Mouse (Mus musculus) embryonic fibroblast, embryonic 13.5 days (primary cell): ENCODE data around the gene Trim33. TPM values are rescaled to one million over a fixed set of nuclear protein-coding genes. Genes with fewer than 3 reads are reported as not detected.

Source experiments
- H3K27ac ChIP-seq: 2 replicates; pipeline ENCODE4 v1.5.1; 2012; ENCODE audit warnings: low read length, control low read depth, inconsistent platforms; ENCODE audit not compliant: insufficient read depth
- H3K4me1 ChIP-seq: 2 replicates; pipeline ENCODE4 v1.6.1; 2011; ENCODE audit warnings: low read length; ENCODE audit not compliant: control insufficient read depth, insufficient read depth
- H3K4me3 ChIP-seq: 2 replicates; pipeline ENCODE4 v1.5.1; 2011; ENCODE audit warnings: mild to moderate bottlenecking, control low read depth, low read length; ENCODE audit not compliant: insufficient read depth
- CTCF ChIP-seq: IDR thresholded peaks from 2 replicates; pipeline ENCODE4 v1.5.1; 2011; ENCODE audit warnings: mild to moderate bottlenecking, control low read depth, low read length, moderate library complexity, borderline replicate concordance; ENCODE audit not compliant: insufficient read depth
- POLR2A ChIP-seq: IDR thresholded peaks from 2 replicates; pipeline ENCODE4 v1.6.1; 2011; ENCODE audit warnings: low read depth, mild to moderate bottlenecking, control low read depth, low read length, moderate library complexity
- polyA plus RNA-seq: library from polyadenylated mRNA; stranded (reverse); fragments of >200 nt; gene quantifications from 2 replicates; pipeline ENCODE4 v1.2.4, GENCODE M21; 2011; ENCODE audit warnings: low read depth; ENCODE audit not compliant: missing spikeins, insufficient read length

The Trim33 gene
- polyA plus RNA-seq, 1 experiment = 47.5 TPM

GRCm38 (mm10) chr3:103393283-103394060 lies 114.4 kb downstream of the Trim33 start:
- Histone ChIP-seq H3K4me1 (0 out of 2 replicates have a peak, but pooled peaks cover 2% of the 10 kb centered on the region), H3K27ac (no peak overlapping the region), H3K4me3 (no peak overlapping the region)
- TF ChIP-seq POLR2A (no peak), CTCF (no peak)

DNA sequence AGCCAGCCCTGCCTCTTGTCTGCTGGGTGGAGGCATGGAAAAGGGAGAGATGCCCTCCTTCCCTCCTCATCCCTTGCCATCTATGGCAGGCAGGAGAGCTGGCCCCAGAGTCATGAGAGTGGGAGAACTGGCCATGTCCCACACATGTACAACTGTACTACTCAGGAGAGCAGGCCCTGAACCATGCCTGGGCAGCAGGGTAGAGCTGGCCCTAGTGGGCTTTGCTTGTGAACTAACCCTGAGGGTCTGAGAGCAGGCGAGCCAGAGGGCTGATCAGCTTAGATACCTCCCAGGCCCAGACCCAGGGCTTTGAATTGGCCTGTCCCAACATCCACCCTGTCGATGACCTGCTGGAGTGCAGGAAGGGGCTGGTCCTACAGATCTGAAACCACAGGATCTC lies 115.0 kb downstream of the Trim33 start:
- TF ChIP-seq CTCF (no peak), POLR2A (no peak)
- Histone ChIP-seq H3K4me1 (0 out of 2 replicates have a peak, but pooled peaks cover 2% of the 10 kb centered on the region), H3K27ac (no peak overlapping the region), H3K4me3 (no peak overlapping the region)

DNA sequence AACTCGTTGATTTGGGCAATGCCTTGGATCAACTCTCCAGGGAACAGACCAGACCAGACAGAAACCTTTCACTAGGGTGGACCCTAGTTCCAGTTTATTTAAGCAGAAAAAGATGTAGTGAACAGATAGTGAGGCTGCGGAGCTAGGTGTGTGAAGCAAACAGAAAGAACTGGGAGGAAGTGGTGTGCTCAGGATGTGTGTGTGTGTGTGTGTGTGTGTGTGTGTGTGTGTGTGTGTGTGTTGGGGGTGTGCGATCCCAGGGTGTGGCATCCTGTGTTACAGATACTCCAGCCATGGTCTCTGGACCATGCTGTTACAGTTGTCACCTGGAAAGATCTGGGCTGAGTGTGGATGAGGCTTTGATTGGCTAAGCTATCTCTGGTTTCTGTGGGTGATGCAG lies 118.4 kb downstream of the Trim33 start:
- Histone ChIP-seq H3K4me1 (0 out of 2 replicates have a peak, but pooled peaks cover 2% of the 10 kb centered on the region), H3K4me3 (no peak overlapping the region), H3K27ac (no peak overlapping the region)
- TF ChIP-seq CTCF (no peak), POLR2A (no peak)

- TF ChIP-seq CTCF (no peak), POLR2A (no peak)
- Histone ChIP-seq H3K27ac (no peak overlapping the region), H3K4me3 (no peak overlapping the region)
Measured at GRCm38 (mm10) chr3:103400807-103401206, 121.7 kb downstream of the Trim33 start.

GRCm38 (mm10) chr3:103401342-103402098 lies 122.4 kb downstream of the Trim33 start:
- Histone ChIP-seq H3K4me1 (peaks cover 7% of the 10 kb centered on the region), H3K4me3 (no peak overlapping the region), H3K27ac (no peak overlapping the region)
- TF ChIP-seq CTCF (no peak), POLR2A (no peak)

More at GRCm38 (mm10) chr3:103400807-103401206, 121.7 kb downstream of the Trim33 start:
- H3K4me1 ChIP-seq = peaks cover under 1% of the 10 kb centered on the region

- H3K27ac ChIP-seq = no peak overlapping the region
- H3K4me3 ChIP-seq = no peak overlapping the region
- TF ChIP-seq POLR2A (no peak), CTCF (no peak)
- peaks cover 13% of the 10 kb centered on the region for H3K4me1 ChIP-seq
Measured at GRCm38 (mm10) chr3:103402212-103402611, 123.1 kb downstream of the Trim33 start.

GRCm38 (mm10) chr3:103405135-103405534 lies 126.0 kb downstream of the Trim33 start:
- Histone ChIP-seq H3K4me1 (peaks cover 13% of the 10 kb centered on the region), H3K27ac (no peak overlapping the region), H3K4me3 (no peak overlapping the region)
- TF ChIP-seq CTCF = no peak
- no peak for TF ChIP-seq POLR2A

- TF ChIP-seq CTCF (no peak), POLR2A (no peak)
- peak overlapping the region; percentile 1; the same call in 1 of the 2 replicates for H3K27ac ChIP-seq
- H3K4me3 ChIP-seq = no peak overlapping the region
- peaks cover 13% of the 10 kb centered on the region for H3K4me1 ChIP-seq
Measured at GRCm38 (mm10) chr3:103405871-103406765, 127.0 kb downstream of the Trim33 start.

Other genes starting within 250 kb of the Trim33 start
- 92.3 and 105 TPM in 2 replicates for gene Nras, start 221.0 kb upstream of the Trim33 start, polyA plus RNA-seq
- not detected in 2 replicates for gene Ampd1, start 205.3 kb upstream of the Trim33 start, polyA plus RNA-seq
- gene Dennd2c, start 176.7 kb upstream of the Trim33 start, polyA plus RNA-seq = 4.8 and 5.3 TPM in 2 replicates
- gene Bcas2, start 107.6 kb upstream of the Trim33 start, polyA plus RNA-seq = 91.1 and 111 TPM in 2 replicates